Mouse (Mus musculus) embryonic facial prominence, embryonic 11.5 days (tissue): ENCODE results near the gene Setd3. TPM values are rescaled to one million over a fixed set of nuclear protein-coding genes. Genes with fewer than 3 reads are reported as not detected.

Experiments
- ATAC-seq: fragments of 200-750 bp; cut with Nextera tagmentation; replicated peaks from 2 replicates; pipeline ENCODE4 v1.8.0; 2017; ENCODE audit warnings: low read depth; ENCODE audit not compliant: insufficient number of reproducible peaks, low FRiP score, low TSS enrichment
- DNase-seq: peaks from one replicate; pipeline ENCODE4 v3.0.0-alpha.2; 2015; ENCODE audit warnings: low spot score
- H3K27ac ChIP-seq: fragments of 300-500 bp; sonication (generic); replicated peaks from 2 replicates; pipeline ENCODE4 v1.5.1; 2014; ENCODE audit warnings: mild to moderate bottlenecking, low read depth, low read length, control low read depth
- H3K27me3 ChIP-seq: fragments of 300-500 bp; sonication (generic); 2 replicates; pipeline ENCODE4 v1.6.1; 2014; ENCODE audit warnings: mild to moderate bottlenecking, low read length, moderate library complexity, mixed read lengths; ENCODE audit not compliant: control insufficient read depth, insufficient read depth
- H3K36me3 ChIP-seq: fragments of 300-500 bp; sonication (generic); replicated peaks from 2 replicates; pipeline ENCODE4 v1.6.1; 2014; ENCODE audit warnings: low read depth, mild to moderate bottlenecking, low read length, moderate library complexity, mixed read lengths; ENCODE audit not compliant: control insufficient read depth, insufficient read depth
- H3K4me1 ChIP-seq: fragments of 300-500 bp; sonication (generic); 2 replicates; pipeline ENCODE4 v1.6.1; 2014; ENCODE audit warnings: low read length, mixed read lengths; ENCODE audit not compliant: control insufficient read depth, insufficient read depth
- H3K4me2 ChIP-seq: fragments of 300-500 bp; sonication (generic); 2 replicates; pipeline ENCODE4 v1.6.1; 2014; ENCODE audit warnings: low read depth, mild to moderate bottlenecking, control low read depth, low read length, moderate library complexity
- H3K4me3 ChIP-seq: fragments of 300-500 bp; sonication (generic); 2 replicates; pipeline ENCODE4 v1.5.1; 2014; ENCODE audit warnings: low read depth, low read length, control low read depth
- H3K9ac ChIP-seq: fragments of 300-500 bp; sonication (generic); replicated peaks from 2 replicates; pipeline ENCODE4 v1.6.1; 2014; ENCODE audit warnings: mild to moderate bottlenecking, control low read depth, low read length
- H3K9me3 ChIP-seq: fragments of 300-500 bp; sonication (generic); replicated peaks from 2 replicates; pipeline ENCODE4 v1.6.1; 2016; ENCODE audit warnings: mild to moderate bottlenecking, low read length, inconsistent platforms, mixed read lengths; ENCODE audit not compliant: control insufficient read depth
- WGBS: fragments of 180-500 bp; shearing (Covaris S2); extraction: QIAGEN DNeasy Blood & Tissue Kit; methylation state at CpG from one replicate; pipeline ENCODE4 v1.1.7; 2014; 5-methylcytosine and 5-hydroxymethylcytosine counted together
- polyA plus RNA-seq: library from polyadenylated mRNA; unstranded; fragments of >200 nt; fragmentation: Nextera tagmentation; extraction: Ambion mirVana; gene quantifications from 2 replicates; pipeline ENCODE4 v1.2.1, GENCODE M21; 2014

Setd3 gene
- 86.6 and 101 TPM in 2 replicates for polyA plus RNA-seq

DNA sequence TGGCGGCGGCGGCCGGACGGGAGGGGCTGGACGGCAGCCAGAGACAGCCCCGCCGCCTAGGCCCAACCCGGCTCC lies at the start of gene Setd3:
Setd3 (minus strand) TSS at position 69 of the 75 bp plus-strand sequence.
- H3K36me3 ChIP-seq = no peaks in the 10 kb centered on the region
- peak within 1 kb of the TSS; percentile 77 for H3K27ac ChIP-seq
- DNase-seq (no peak), ATAC-seq (no peak)
- H3K9me3 ChIP-seq = no peaks in the 10 kb centered on the region
- no peaks in the 10 kb centered on the region; the same call in 1 of the 2 replicates for H3K4me1 ChIP-seq
- peak within 1 kb of the TSS; percentile 85 for H3K4me2 ChIP-seq
- H3K4me3 ChIP-seq = peak within 1 kb of the TSS; percentile 99
- H3K9ac ChIP-seq = peak within 1 kb of the TSS; percentile 94
- H3K27me3 ChIP-seq = no peaks in the 10 kb centered on the region
- WGBS = no CpG with 5 or more reads among the region's 9 CpGs

DNA sequence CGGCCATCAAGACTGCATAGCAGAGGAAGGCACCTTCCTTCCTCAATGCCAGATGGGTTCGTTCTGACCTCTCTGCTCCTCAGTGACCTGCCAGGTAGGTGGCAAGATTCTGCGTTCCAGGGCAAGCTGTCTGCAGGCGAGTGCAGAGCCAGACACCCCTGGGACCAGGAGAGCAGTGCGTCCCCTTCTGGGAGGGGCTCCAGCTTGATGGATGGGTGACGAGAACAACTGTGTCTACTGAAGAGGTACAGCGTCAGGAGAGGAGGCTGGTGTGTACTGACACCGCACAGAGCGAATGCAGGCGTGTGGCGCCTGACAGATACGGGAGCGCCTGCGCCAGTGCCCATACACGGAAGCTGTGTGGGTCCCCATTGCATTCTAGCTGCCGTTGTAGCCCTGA lies 48.4 kb upstream of the Setd3 start:
- 82% methylated on average over 16 of the region's 16 CpGs for WGBS

DNA sequence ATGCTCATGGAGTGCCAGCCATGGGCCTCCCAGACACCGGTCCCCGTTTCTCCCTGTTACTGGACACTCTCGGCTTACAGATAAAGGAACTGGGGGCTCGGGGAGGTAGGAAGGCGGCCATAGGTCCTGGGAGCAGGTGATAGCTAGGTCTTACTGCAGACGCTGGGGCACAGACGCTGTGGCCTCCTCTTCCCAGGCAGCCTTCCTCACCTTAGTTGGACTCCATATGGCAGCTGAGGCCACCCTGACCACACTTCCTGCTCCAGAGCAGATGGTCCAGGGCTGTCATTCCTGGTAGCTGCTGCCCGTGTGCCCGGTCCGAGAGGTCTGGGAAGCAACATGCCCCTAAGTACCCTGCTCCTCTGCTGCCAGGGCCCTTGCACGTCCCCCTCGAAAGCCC lies 47.8 kb upstream of the Setd3 start:
- H3K4me2 ChIP-seq = no peak overlapping the region
- peaks cover 7% of the 10 kb centered on the region for H3K4me1 ChIP-seq
- H3K4me3 ChIP-seq = no peak overlapping the region

More for the DNA sequence above, 48.4 kb upstream of the Setd3 start:
- Histone ChIP-seq H3K27me3 (no peaks in the 10 kb centered on the region), H3K4me1 (peaks cover 7% of the 10 kb centered on the region), H3K9me3 (no peaks in the 10 kb centered on the region), H3K9ac (no peak overlapping the region), H3K27ac (no peak overlapping the region), H3K36me3 (no peaks in the 10 kb centered on the region), H3K4me2 (no peak overlapping the region), H3K4me3 (no peak overlapping the region)
- ATAC-seq = no peak
- no peak for DNase-seq

DNA sequence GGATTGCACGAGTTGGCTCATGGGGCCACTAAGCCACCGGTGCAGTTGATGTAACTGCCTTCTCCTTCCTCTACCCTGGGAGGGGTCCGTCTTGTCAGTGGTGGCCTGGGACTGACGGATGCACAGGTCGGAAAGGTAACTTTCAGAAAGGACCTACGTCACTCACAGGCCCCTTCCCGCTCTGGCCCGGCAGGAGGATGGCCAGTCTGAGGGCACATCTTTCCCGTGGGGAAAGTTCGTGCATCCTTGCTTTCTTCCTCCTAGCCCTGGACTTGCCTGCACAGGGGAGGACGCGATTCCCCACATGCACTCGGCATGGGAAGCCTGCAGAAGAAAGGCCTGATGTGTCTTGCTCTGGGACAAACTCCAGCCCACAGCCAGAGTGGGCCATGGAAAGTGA lies 47.1 kb upstream of the Setd3 start:
- H3K36me3 ChIP-seq = no peaks in the 10 kb centered on the region
- WGBS = 76% methylated on average over 13 of the region's 13 CpGs
- DNase-seq (no peak), ATAC-seq (no peak)
- H3K9ac ChIP-seq = no peak overlapping the region
- H3K27ac ChIP-seq = no peak overlapping the region
- peaks cover 4% of the 10 kb centered on the region; the same call in 1 of the 2 replicates for H3K4me1 ChIP-seq
- H3K9me3 ChIP-seq = no peaks in the 10 kb centered on the region
- no peak overlapping the region for H3K4me2 ChIP-seq
- H3K27me3 ChIP-seq = no peaks in the 10 kb centered on the region
- H3K4me3 ChIP-seq = no peak overlapping the region

More for the DNA sequence above, 47.8 kb upstream of the Setd3 start:
- no peaks in the 10 kb centered on the region for H3K9me3 ChIP-seq
- no peak overlapping the region for H3K9ac ChIP-seq
- no peaks in the 10 kb centered on the region for H3K36me3 ChIP-seq
- 85% methylated on average over 12 of the region's 12 CpGs for WGBS
- no peak for DNase-seq
- ATAC-seq = no peak
- no peak overlapping the region for H3K27ac ChIP-seq
- no peaks in the 10 kb centered on the region for H3K27me3 ChIP-seq

DNA sequence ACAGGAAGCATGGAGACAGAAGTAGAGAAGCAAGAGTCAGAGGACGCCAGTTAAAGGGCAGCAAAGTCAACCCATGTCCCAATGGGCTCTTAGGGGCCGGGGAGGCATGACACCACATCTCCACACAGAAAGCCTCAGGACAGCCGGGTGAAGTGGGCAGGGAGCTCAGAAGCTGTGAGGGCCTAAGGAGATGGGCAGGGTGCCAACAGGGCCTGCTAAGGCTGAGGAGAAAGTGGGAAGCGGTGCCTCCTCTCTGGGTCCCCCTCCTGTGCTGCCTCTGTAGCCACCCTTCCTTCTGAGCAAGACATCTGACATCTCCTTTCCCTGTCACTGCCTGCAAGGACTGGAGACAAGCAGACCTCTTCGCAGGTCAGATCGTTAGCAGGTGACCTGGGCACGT lies 46.7 kb upstream of the Setd3 start:
- Histone ChIP-seq H3K4me1 (peaks cover 4% of the 10 kb centered on the region; the same call in 1 of the 2 replicates), H3K27me3 (no peaks in the 10 kb centered on the region), H3K27ac (no peak overlapping the region), H3K36me3 (no peaks in the 10 kb centered on the region), H3K4me3 (no peak overlapping the region), H3K4me2 (no peak overlapping the region), H3K9ac (no peak overlapping the region), H3K9me3 (no peaks in the 10 kb centered on the region)
- DNase-seq = no peak
- no peak for ATAC-seq
- 75% methylated on average over 7 of the region's 7 CpGs for WGBS

DNA sequence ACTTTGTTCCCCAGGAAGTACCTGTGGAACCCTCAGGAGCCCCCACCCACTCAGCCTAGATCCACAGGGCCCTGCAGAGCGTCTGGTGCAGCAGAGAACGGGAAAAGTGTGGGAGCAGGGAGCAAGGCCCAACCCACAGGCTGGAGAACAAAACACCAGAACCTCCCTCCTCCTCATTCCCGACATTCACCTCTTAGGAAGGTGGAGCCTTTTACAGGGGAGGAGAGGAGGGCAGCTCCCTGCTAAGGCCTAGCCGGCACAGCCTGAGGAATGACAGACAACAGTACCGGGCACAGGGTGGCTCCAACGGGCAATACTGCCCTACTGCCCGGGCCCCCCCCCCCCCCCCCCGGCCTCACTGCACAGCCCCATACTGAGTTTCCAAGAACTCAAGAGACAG lies 44.2 kb upstream of the Setd3 start:
- no peak overlapping the region for H3K4me2 ChIP-seq
- no peaks in the 10 kb centered on the region for H3K36me3 ChIP-seq
- DNase-seq (no peak), ATAC-seq (no peak)
- no peak overlapping the region for H3K4me3 ChIP-seq
- H3K9me3 ChIP-seq = no peaks in the 10 kb centered on the region
- H3K27me3 ChIP-seq = no peaks in the 10 kb centered on the region
- peaks cover 9% of the 10 kb centered on the region; the same call in 1 of the 2 replicates for H3K4me1 ChIP-seq
- WGBS = 50% methylated on average over 8 of the region's 8 CpGs
- H3K27ac ChIP-seq = no peak overlapping the region
- H3K9ac ChIP-seq = no peak overlapping the region

DNA sequence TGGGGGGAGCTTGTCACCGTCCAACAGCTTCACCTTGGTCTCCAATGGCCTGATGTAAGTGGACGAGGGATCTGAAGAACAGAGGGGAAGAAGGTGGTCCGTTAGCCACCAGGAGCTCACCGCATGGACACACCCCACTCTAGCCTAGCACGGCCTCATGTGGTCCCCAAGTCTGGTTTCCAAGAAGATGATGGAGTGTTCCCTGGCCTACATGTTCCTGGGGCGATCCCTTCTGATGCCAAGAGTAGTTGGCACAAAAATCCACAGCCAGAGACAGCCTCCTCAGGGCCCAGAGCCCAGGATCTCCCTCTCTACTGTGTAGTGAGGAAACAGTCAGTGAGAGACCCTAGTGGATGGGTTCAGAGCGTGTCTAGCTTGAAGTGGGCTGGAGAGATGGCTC lies 42.6 kb upstream of the Setd3 start:
- H3K36me3 ChIP-seq = no peaks in the 10 kb centered on the region
- H3K9ac ChIP-seq = no peak overlapping the region
- no peak overlapping the region for H3K4me2 ChIP-seq
- WGBS = 86% methylated on average over 7 of the region's 7 CpGs
- no peak overlapping the region for H3K4me3 ChIP-seq
- H3K27ac ChIP-seq = no peak overlapping the region
- H3K9me3 ChIP-seq = no peaks in the 10 kb centered on the region
- H3K27me3 ChIP-seq = no peaks in the 10 kb centered on the region
- H3K4me1 ChIP-seq = peaks cover 9% of the 10 kb centered on the region
- ATAC-seq (no peak), DNase-seq (no peak)

DNA sequence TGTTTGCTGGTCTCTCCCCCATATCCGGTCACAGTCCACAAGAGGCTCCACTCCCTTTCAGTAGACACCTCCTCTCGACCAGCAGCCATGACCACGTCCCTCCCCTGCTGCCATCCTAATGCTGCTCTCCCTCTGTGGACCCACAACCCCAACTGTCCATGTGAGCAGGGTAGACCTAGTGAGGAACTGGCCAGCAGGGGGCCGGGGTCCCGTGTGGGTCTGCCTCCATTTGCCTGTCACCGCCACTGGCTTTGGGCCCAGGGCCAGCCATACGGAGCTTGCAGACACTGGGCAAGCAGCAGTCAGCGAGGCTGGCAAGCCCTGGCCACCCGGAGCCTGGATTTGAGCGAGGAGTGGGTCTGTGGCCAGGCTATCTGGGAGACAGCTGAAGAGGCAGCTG lies 42.1 kb upstream of the Setd3 start:
- Histone ChIP-seq H3K9ac (no peak overlapping the region), H3K4me3 (no peak overlapping the region), H3K27me3 (no peaks in the 10 kb centered on the region), H3K27ac (no peak overlapping the region), H3K36me3 (no peaks in the 10 kb centered on the region), H3K4me1 (peaks cover 9% of the 10 kb centered on the region), H3K4me2 (no peak overlapping the region), H3K9me3 (no peaks in the 10 kb centered on the region)
- DNase-seq = no peak
- no peak for ATAC-seq
- 67% methylated on average over 10 of the region's 10 CpGs for WGBS

DNA sequence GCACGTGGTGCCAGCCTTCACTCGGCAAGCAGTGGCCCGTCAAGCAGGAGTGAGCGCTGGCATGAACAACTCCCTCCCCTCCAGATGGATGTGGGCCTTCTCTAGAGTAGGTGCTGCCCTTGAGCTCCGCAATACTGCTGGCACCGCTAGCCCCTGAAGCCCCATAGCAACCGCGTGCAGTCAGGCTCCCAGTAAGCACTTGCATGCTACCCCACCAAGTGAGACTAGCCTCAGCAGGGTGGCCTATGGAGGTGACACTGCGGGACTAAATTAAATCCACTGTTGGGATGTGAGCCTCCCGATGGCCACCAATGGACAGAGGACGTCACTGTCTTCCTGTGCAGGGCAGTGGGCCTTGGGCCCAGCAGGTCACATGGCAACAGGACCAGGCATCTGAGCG lies 41.5 kb upstream of the Setd3 start:
- DNase-seq = no peak
- H3K9me3 ChIP-seq = no peaks in the 10 kb centered on the region
- H3K4me3 ChIP-seq = no peak overlapping the region
- H3K36me3 ChIP-seq = no peaks in the 10 kb centered on the region
- no peaks in the 10 kb centered on the region for H3K27me3 ChIP-seq
- H3K9ac ChIP-seq = no peak overlapping the region
- H3K4me2 ChIP-seq = no peak overlapping the region
- no peak for ATAC-seq
- H3K27ac ChIP-seq = no peak overlapping the region
- peaks cover 9% of the 10 kb centered on the region for H3K4me1 ChIP-seq
- WGBS = 73% methylated on average over 12 of the region's 12 CpGs
